Mouse (Mus musculus) hindbrain, embryonic 12.5 days (tissue): ENCODE data around the gene Cd2. TPM values are rescaled to one million over a fixed set of nuclear protein-coding genes. Genes with fewer than 3 reads are reported as not detected.

Source experiments
- ATAC-seq: fragments of 200-750 bp; cut with Nextera tagmentation; 2 replicates; pipeline ENCODE4 v1.8.0; 2017; ENCODE audit warnings: moderate TSS enrichment; ENCODE audit not compliant: low FRiP score
- H3K27ac ChIP-seq: fragments of 300-500 bp; sonication (generic); 2 replicates; pipeline ENCODE4 v1.5.1; 2016; ENCODE audit warnings: mild to moderate bottlenecking
- H3K27me3 ChIP-seq: fragments of 300-500 bp; sonication (generic); 2 replicates; pipeline ENCODE4 v1.6.1; 2016; ENCODE audit warnings: mild to moderate bottlenecking
- H3K36me3 ChIP-seq: fragments of 300-500 bp; sonication (generic); 2 replicates; pipeline ENCODE4 v1.6.1; 2016; ENCODE audit warnings: mild to moderate bottlenecking
- H3K4me1 ChIP-seq: fragments of 300-500 bp; sonication (generic); 2 replicates; pipeline ENCODE4 v1.6.1; 2016
- H3K4me2 ChIP-seq: fragments of 300-500 bp; sonication (generic); replicated peaks from 2 replicates; pipeline ENCODE4 v1.6.1; 2016; ENCODE audit warnings: mild to moderate bottlenecking
- H3K4me3 ChIP-seq: fragments of 300-500 bp; sonication (generic); 2 replicates; pipeline ENCODE4 v1.5.1; 2016; ENCODE audit warnings: mild to moderate bottlenecking
- H3K9ac ChIP-seq: fragments of 300-500 bp; sonication (generic); 2 replicates; pipeline ENCODE4 v1.6.1; 2016; ENCODE audit warnings: mild to moderate bottlenecking, moderate library complexity
- H3K9me3 ChIP-seq: fragments of 300-500 bp; sonication (generic); replicated peaks from 2 replicates; pipeline ENCODE4 v1.6.1; 2016; ENCODE audit warnings: mild to moderate bottlenecking
- WGBS: fragments of 180-500 bp; shearing (Covaris S2); methylation state at CpG from one replicate; pipeline ENCODE4 v1.1.7; 2016; 5-methylcytosine and 5-hydroxymethylcytosine counted together
- polyA plus RNA-seq: library from polyadenylated mRNA; unstranded; fragments of >200 nt; fragmentation: Nextera tagmentation; extraction: Ambion mirVana; gene quantifications from 2 replicates; pipeline ENCODE4 v1.2.1, GENCODE M21; 2016

The Cd2 gene
- polyA plus RNA-seq, 1 experiment from 2014 or later, result not detected

GRCm38 (mm10) chr3:101278396-101278795, 9.3 kb downstream of the Cd2 start:
- H3K4me3 ChIP-seq, result no peak overlapping the region
- WGBS, result 93% methylated on average over 5 of the region's 5 CpGs
- no peak for ATAC-seq

GRCm38 (mm10) chr3:101277830-101278229, 9.9 kb downstream of the Cd2 start:
- H3K27me3 ChIP-seq, result no peaks in the 10 kb centered on the region
- H3K4me2 ChIP-seq, result no peak overlapping the region
- H3K27ac ChIP-seq, result no peak overlapping the region
- H3K4me1 ChIP-seq, result peaks cover 17% of the 10 kb centered on the region
- H3K9ac ChIP-seq, result no peak overlapping the region
- no peak overlapping the region for H3K4me3 ChIP-seq
- no peak for ATAC-seq
- WGBS, result 86% methylated on average over 4 of the region's 4 CpGs
- no peaks in the 10 kb centered on the region for H3K9me3 ChIP-seq
- H3K36me3 ChIP-seq, result no peaks in the 10 kb centered on the region

More at GRCm38 (mm10) chr3:101278396-101278795, 9.3 kb downstream of the Cd2 start:
- Histone ChIP-seq H3K4me2 (no peak overlapping the region), H3K36me3 (no peaks in the 10 kb centered on the region), H3K9ac (no peak overlapping the region), H3K27ac (no peak overlapping the region), H3K9me3 (no peaks in the 10 kb centered on the region), H3K4me1 (peaks cover 17% of the 10 kb centered on the region), H3K27me3 (no peaks in the 10 kb centered on the region)

- no peak for ATAC-seq
- no peak overlapping the region for H3K4me2 ChIP-seq
- H3K36me3 ChIP-seq, result no peaks in the 10 kb centered on the region
- H3K27ac ChIP-seq, result no peak overlapping the region
- WGBS, result 73% methylated on average over 12 of the region's 12 CpGs
- H3K4me3 ChIP-seq, result no peak overlapping the region
- no peaks in the 10 kb centered on the region for H3K27me3 ChIP-seq
- no peak overlapping the region for H3K9ac ChIP-seq
- H3K9me3 ChIP-seq, result no peaks in the 10 kb centered on the region
- peaks cover 17% of the 10 kb centered on the region for H3K4me1 ChIP-seq
These were observed 11.0 kb downstream of the Cd2 start for GRCm38 (mm10) chr3:101276501-101277320.

GRCm38 (mm10) chr3:101275636-101276300, 12.0 kb downstream of the Cd2 start:
- Histone ChIP-seq H3K9me3 (no peaks in the 10 kb centered on the region), H3K27ac (no peak overlapping the region), H3K9ac (no peak overlapping the region), H3K36me3 (no peaks in the 10 kb centered on the region), H3K4me1 (peaks cover 11% of the 10 kb centered on the region), H3K4me2 (no peak overlapping the region), H3K4me3 (no peak overlapping the region), H3K27me3 (no peaks in the 10 kb centered on the region)
- WGBS, result 89% methylated on average over 16 of the region's 16 CpGs
- ATAC-seq, result no peak

- no peak overlapping the region for H3K4me2 ChIP-seq
- ATAC-seq, result no peak
- no peaks in the 10 kb centered on the region for H3K36me3 ChIP-seq
- no peak overlapping the region for H3K9ac ChIP-seq
- H3K4me3 ChIP-seq, result no peak overlapping the region
- WGBS, result 97% methylated on average over 3 of the region's 3 CpGs
- H3K9me3 ChIP-seq, result no peaks in the 10 kb centered on the region
- H3K4me1 ChIP-seq, result 0 out of 2 replicates have a peak, but pooled peaks cover 2% of the 10 kb centered on the region
- no peak overlapping the region for H3K27ac ChIP-seq
- no peaks in the 10 kb centered on the region for H3K27me3 ChIP-seq
These were observed 12.9 kb downstream of the Cd2 start for GRCm38 (mm10) chr3:101274794-101275193.

- H3K36me3 ChIP-seq, result no peaks in the 10 kb centered on the region
- H3K4me3 ChIP-seq, result no peak overlapping the region
- H3K4me1 ChIP-seq, result no peaks in the 10 kb centered on the region
- no peak overlapping the region for H3K4me2 ChIP-seq
- 86% methylated on average over 12 of the region's 12 CpGs for WGBS
- no peak overlapping the region for H3K27ac ChIP-seq
- H3K9me3 ChIP-seq, result no peaks in the 10 kb centered on the region
- no peaks in the 10 kb centered on the region for H3K27me3 ChIP-seq
- ATAC-seq, result no peak
- H3K9ac ChIP-seq, result no peak overlapping the region
These were observed 13.5 kb downstream of the Cd2 start for GRCm38 (mm10) chr3:101274041-101274770.

GRCm38 (mm10) chr3:101272166-101272565, 15.6 kb downstream of the Cd2 start:
- H3K4me1 ChIP-seq, result no peaks in the 10 kb centered on the region
- WGBS, result 67% methylated on average over 1 of the region's 1 CpGs
- H3K9ac ChIP-seq, result no peak overlapping the region
- H3K36me3 ChIP-seq, result no peaks in the 10 kb centered on the region
- H3K9me3 ChIP-seq, result 0 out of 2 replicates have a peak, but pooled peaks cover 6% of the 10 kb centered on the region
- ATAC-seq, result no peak
- no peak overlapping the region for H3K4me2 ChIP-seq
- no peak overlapping the region for H3K4me3 ChIP-seq
- no peak overlapping the region for H3K27ac ChIP-seq
- no peaks in the 10 kb centered on the region for H3K27me3 ChIP-seq

- 0 out of 2 replicates have a peak, but pooled peaks cover 7% of the 10 kb centered on the region for H3K9me3 ChIP-seq
- no peaks in the 10 kb centered on the region for H3K27me3 ChIP-seq
- no peak overlapping the region for H3K4me2 ChIP-seq
- H3K4me3 ChIP-seq, result no peak overlapping the region
- H3K27ac ChIP-seq, result no peak overlapping the region
- no peaks in the 10 kb centered on the region for H3K4me1 ChIP-seq
- no peaks in the 10 kb centered on the region for H3K36me3 ChIP-seq
- WGBS, result 97% methylated on average over 5 of the region's 5 CpGs
- no peak overlapping the region for H3K9ac ChIP-seq
- ATAC-seq, result no peak
These were observed 16.9 kb downstream of the Cd2 start for GRCm38 (mm10) chr3:101270833-101271232.

- no peaks in the 10 kb centered on the region for H3K36me3 ChIP-seq
- WGBS, result 87% methylated on average over 7 of the region's 7 CpGs
- H3K4me2 ChIP-seq, result no peak overlapping the region
- ATAC-seq, result no peak
- H3K9me3 ChIP-seq, result 0 out of 2 replicates have a peak, but pooled peaks cover 7% of the 10 kb centered on the region
- no peak overlapping the region for H3K27ac ChIP-seq
- H3K9ac ChIP-seq, result no peak overlapping the region
- H3K27me3 ChIP-seq, result no peaks in the 10 kb centered on the region
- no peak overlapping the region for H3K4me3 ChIP-seq
- H3K4me1 ChIP-seq, result no peaks in the 10 kb centered on the region
These were observed 19.4 kb downstream of the Cd2 start for GRCm38 (mm10) chr3:101268361-101268760.

GRCm38 (mm10) chr3:101265561-101266091, 22.1 kb downstream of the Cd2 start:
- H3K4me1 ChIP-seq, result 0 out of 2 replicates have a peak, but pooled peaks cover 2% of the 10 kb centered on the region
- H3K4me2 ChIP-seq, result no peak overlapping the region
- H3K27me3 ChIP-seq, result no peaks in the 10 kb centered on the region
- H3K4me3 ChIP-seq, result no peak overlapping the region
- H3K9ac ChIP-seq, result no peak overlapping the region
- 85% methylated on average over 3 of the region's 3 CpGs for WGBS
- H3K27ac ChIP-seq, result no peak overlapping the region
- ATAC-seq, result no peak
- 0 out of 2 replicates have a peak, but pooled peaks cover 7% of the 10 kb centered on the region for H3K9me3 ChIP-seq
- H3K36me3 ChIP-seq, result no peaks in the 10 kb centered on the region

- H3K4me1 ChIP-seq, result 0 out of 2 replicates have a peak, but pooled peaks cover 2% of the 10 kb centered on the region
- H3K9ac ChIP-seq, result no peak overlapping the region
- no peaks in the 10 kb centered on the region; the same call in 1 of the 2 replicates for H3K9me3 ChIP-seq
- no peak for ATAC-seq
- H3K27ac ChIP-seq, result no peak overlapping the region
- WGBS, result 62% methylated on average over 2 of the region's 2 CpGs
- H3K27me3 ChIP-seq, result no peaks in the 10 kb centered on the region; the same call in 1 of the 2 replicates
- no peak overlapping the region for H3K4me2 ChIP-seq
- H3K36me3 ChIP-seq, result no peaks in the 10 kb centered on the region
- no peak overlapping the region for H3K4me3 ChIP-seq
These were observed 28.8 kb downstream of the Cd2 start for GRCm38 (mm10) chr3:101258976-101259375.

GRCm38 (mm10) chr3:101256090-101256489, 31.6 kb downstream of the Cd2 start:
- Histone ChIP-seq H3K4me3 (no peak overlapping the region), H3K27ac (no peak overlapping the region), H3K4me2 (no peak overlapping the region), H3K27me3 (no peaks in the 10 kb centered on the region; the same call in 1 of the 2 replicates), H3K36me3 (no peaks in the 10 kb centered on the region), H3K9ac (no peak overlapping the region), H3K4me1 (0 out of 2 replicates have a peak, but pooled peaks cover under 1% of the 10 kb centered on the region), H3K9me3 (no peaks in the 10 kb centered on the region; the same call in 1 of the 2 replicates)
- WGBS, result 89% methylated on average over 8 of the region's 8 CpGs
- no peak for ATAC-seq
